Comparison of ENCODE assay signal across 15 mouse cellular contexts in the genomic region with DNA sequence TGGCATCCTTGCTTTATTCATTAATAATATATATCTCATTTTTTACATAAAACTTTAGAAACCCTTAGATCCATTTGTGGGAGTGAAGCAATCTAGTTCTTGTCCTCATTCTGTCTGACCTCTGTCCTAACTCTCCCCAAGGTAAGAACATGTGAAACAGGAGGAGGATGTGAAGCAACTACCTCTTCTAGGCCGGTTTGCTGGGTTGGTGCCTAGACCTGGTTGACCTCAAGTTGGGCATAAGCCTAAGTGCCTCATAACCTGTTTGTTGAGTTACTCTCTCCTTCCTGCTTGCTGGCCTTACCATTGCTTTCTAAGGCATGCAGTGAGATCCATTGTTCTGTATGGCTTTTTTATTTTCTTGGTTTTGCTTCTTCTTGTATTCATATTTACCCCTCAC. TPM values are rescaled to one million over a fixed set of nuclear protein-coding genes. Genes with fewer than 3 reads are reported as not detected.
DNase-seq lines count a peak whose midpoint lies in the region; ATAC-seq lines count a peak whose summit lies in the region.
"Had no signal": no experiment of that assay in that cellular context is flagged by ENCODE, and none has a peak within 500 bp of the region (broad histone marks: within the 10 kb centered on the region; RNA-seq: fewer than 3 reads in every experiment).

No protein-coding gene starts in this region.

- ATAC-seq in CD4-positive, CD25-positive, alpha-beta regulatory T cell, adult 4 months = no peak

- peak; percentile 55 for DNase-seq in adrenal gland, postnatal 14 days
- DNase-seq in adrenal gland, adult 8-10 months = no peak
- peak; percentile 51 for DNase-seq in 416B (ENCODE audit: low read depth)
- DNase-seq in lung, adult 18-20 months = peak; percentile 73 to 86
- peak; percentile 36 to 46 for DNase-seq in lung, postnatal 4 days
- no peak for DNase-seq in cerebellum, postnatal 14 days
- DNase-seq in urinary bladder, adult 18-20 months (ENCODE audit: low spot score in 2 of 2) = no peak
- DNase-seq: cerebellum, postnatal 25 days; gastrocnemius, postnatal 36 days; heart, postnatal 10 days; liver, embryonic 13.5 days; midbrain, embryonic 14.5 days; spleen, adult 18-20 months; thymus, adult 18-20 months had no signal

RNA-seq across cellular contexts. Expression of a gene that starts 11.3 kb away (rescaled TPM):
- total RNA-seq in adrenal gland, postnatal 14 days (2021) = 33.3 and 37.9 TPM in 2 replicates
- total RNA-seq in adrenal gland, adult 8-10 months (2022) = 10 to 100 TPM; 29.9 to 43.6 (median 37.8) TPM
- 10 to 100 TPM; 83.8 to 89.5 TPM for polyA plus RNA-seq in CD4-positive, CD25-positive, alpha-beta regulatory T cell, adult 4 months (2017; shearing (Covaris generic))

Comparison
In these comparisons a context has a peak if more than half of its experiments do, and no peak if none do; other contexts are left out.
1. DNase-seq: peak in adrenal gland, postnatal 14 days (single experiment), 416B (single experiment), lung, adult 18-20 months (2 of 2) and lung, postnatal 4 days (2 of 2); none in adrenal gland, adult 8-10 months (single experiment), cerebellum, postnatal 14 days (0 of 2) and urinary bladder, adult 18-20 months (0 of 2).